Mouse (Mus musculus) G1E (cell line): ENCODE measurements around the gene Net1.

Source experiments
- CTCF ChIP-seq: IDR thresholded peaks from 2 replicates; pipeline ENCODE4 v1.5.1; 2012; ENCODE audit warnings: low read depth, low read length, inconsistent platforms, mixed read lengths
- GATA1 ChIP-seq: IDR thresholded peaks from 2 replicates; pipeline ENCODE4 v1.6.1; 2012; ENCODE audit warnings: borderline replicate concordance, low read length, inconsistent platforms, mixed read lengths

- TF ChIP-seq CTCF (no peak), GATA1 (no peak)
These were observed 41.6 kb downstream of the Net1 start for GRCm38 (mm10) chr13:3876448-3876847.
